8 mouse cellular contexts compared by ENCODE assay signal in genomic region chr9:14390278-14390677, GRCm38 (mm10). TPM values are rescaled to one million over a fixed set of nuclear protein-coding genes. Genes with fewer than 3 reads are reported as not detected.
DNase-seq lines count a peak whose midpoint lies in the region; ATAC-seq and TF ChIP-seq lines count a peak whose summit lies in the region.

No protein-coding gene starts in this region.

- no peak overlapping the region for H3K4me3 ChIP-seq in layer of hippocampus, adult 2 months

- H3K27ac ChIP-seq in layer of hippocampus, adult 2 months = peak overlapping the region; percentile 67

- ATAC-seq in frontal cortex, adult (ENCODE audit: low TSS enrichment) = no peak

- peak; percentile 76 for TF ChIP-seq CTCF in layer of hippocampus, adult 2 months (conservative IDR thresholded peaks at IDR 0.05)

- DNase-seq in adrenal gland, postnatal 14 days = peak; percentile 40
- DNase-seq in adrenal gland, postnatal 25 days = no peak
- no peak for DNase-seq in layer of hippocampus, adult 2 months (ENCODE audit: low spot score in 2 of 2)
- DNase-seq in layer of hippocampus, adult 9-11 months = no peak
- peak; percentile 30 for DNase-seq in NIH3T3 (ENCODE audit: low read depth)
- peak; percentile 34 for DNase-seq in lung, postnatal 10 days
- DNase-seq in frontal cortex, postnatal 10 days (ENCODE audit: low spot score in 2 of 2) = no peak

RNA-seq across cellular contexts. Expression of gene Endod1, which starts 9.0 kb away (rescaled TPM):
- total RNA-seq in adrenal gland, postnatal 14 days (2021) = 13.8 and 15.7 TPM in 2 replicates
- 13.3 and 14.0 TPM in 2 replicates for total RNA-seq in adrenal gland, postnatal 25 days (2021)
- total RNA-seq in layer of hippocampus, adult 2 months (2021) = 10 to 100 TPM; 67.3 to 73.6 TPM

Comparison
In these comparisons a context has a peak if more than half of its experiments do, and no peak if none do; other contexts are left out.
1. DNase-seq: peak in adrenal gland, postnatal 14 days (single experiment), NIH3T3 (single experiment) and lung, postnatal 10 days (single experiment); none in adrenal gland, postnatal 25 days (single experiment), layer of hippocampus, adult 2 months (0 of 2), layer of hippocampus, adult 9-11 months (single experiment) and frontal cortex, postnatal 10 days (0 of 2).